Mouse (Mus musculus): ENCODE data around the gene Ifitm6. TPM values are rescaled to one million over a fixed set of nuclear protein-coding genes. Genes with fewer than 3 reads are reported as not detected.

The Ifitm6 gene
- polyA plus RNA-seq, 1 experiment: 0.19 TPM

GRCm38 (mm10) chr7:140967862-140968591 lies 49.7 kb downstream of the Ifitm6 start:
- TF ChIP-seq CTCF (IDR thresholded peaks at IDR 0.05; ENCODE audit: control insufficient read depth, insufficient read depth, insufficient replicate concordance, low read depth, low read length): no peak
- no peak for TF ChIP-seq POLR2A (IDR thresholded peaks at IDR 0.05; ENCODE audit: control insufficient read depth, low read depth, low read length)
- no peak overlapping the region for H3K4me3 ChIP-seq (ENCODE audit: control insufficient read depth, low read depth, low read length)
- no peaks in the 10 kb centered on the region for H3K4me1 ChIP-seq (ENCODE audit: control insufficient read depth, insufficient read depth, low read length)
- H3K27ac ChIP-seq (ENCODE audit: control insufficient read depth, insufficient read depth, low read depth, low read length): no peak overlapping the region
- no peaks in the 10 kb centered on the region for H3K27me3 ChIP-seq (ENCODE audit: control insufficient read depth, insufficient read depth, low read length)
- no peaks in the 10 kb centered on the region for H3K36me3 ChIP-seq (ENCODE audit: control insufficient read depth, insufficient read depth, low read length)

GRCm38 (mm10) chr7:140966921-140967320 lies 50.8 kb downstream of the Ifitm6 start, which contains the start of gene Ifitm1:
Ifitm1 (plus strand) TSS chr7:140967221.
- Histone ChIP-seq H3K27ac (ENCODE audit: control insufficient read depth, insufficient read depth, low read depth, low read length) (no peak within 1 kb of the TSS), H3K4me1 (ENCODE audit: control insufficient read depth, insufficient read depth, low read length) (no peaks in the 10 kb centered on the region), H3K36me3 (ENCODE audit: control insufficient read depth, insufficient read depth, low read length) (no peaks in the 10 kb centered on the region), H3K27me3 (ENCODE audit: control insufficient read depth, insufficient read depth, low read length) (no peaks in the 10 kb centered on the region), H3K4me3 (ENCODE audit: control insufficient read depth, low read depth, low read length) (no peak within 1 kb of the TSS)
- TF ChIP-seq POLR2A (IDR thresholded peaks at IDR 0.05; ENCODE audit: control insufficient read depth, low read depth, low read length) (no peak), CTCF (IDR thresholded peaks at IDR 0.05; ENCODE audit: control insufficient read depth, insufficient read depth, insufficient replicate concordance, low read depth, low read length) (no peak)

Other genes starting within 250 kb of the Ifitm6 start
- 249 and 286 TPM in 2 replicates for gene Syce1, start 230.1 kb downstream of the Ifitm6 start, polyA plus RNA-seq (2012; rRNA removed)
- 1.6 and 1.7 TPM in 2 replicates for gene Zfp941, start 195.7 kb downstream of the Ifitm6 start, polyA plus RNA-seq (2012; rRNA removed)
- 0.45 TPM in 1 of 2 replicates, not detected in the other for gene Urah, start 182.9 kb downstream of the Ifitm6 start, polyA plus RNA-seq (2012; rRNA removed)
- not detected in 2 replicates for gene Scgb1c1, start 172.4 kb downstream of the Ifitm6 start, polyA plus RNA-seq (2012; rRNA removed)
- 539 and 573 TPM in 2 replicates for gene Odf3, start 170.1 kb downstream of the Ifitm6 start, polyA plus RNA-seq (2012; rRNA removed)
- gene Gm45785, start 161.6 kb downstream of the Ifitm6 start, polyA plus RNA-seq (2012; rRNA removed): not detected in 2 replicates
- gene Ric8a, start 161.0 kb downstream of the Ifitm6 start, polyA plus RNA-seq (2012; rRNA removed): 33.7 and 34.5 TPM in 2 replicates
- 20.8 and 22.9 TPM in 2 replicates for gene Bet1l, start 160.3 kb downstream of the Ifitm6 start, polyA plus RNA-seq (2012; rRNA removed)
- 74.8 and 77.4 TPM in 2 replicates for gene Psmd13, start 136.0 kb downstream of the Ifitm6 start, polyA plus RNA-seq (2012; rRNA removed)
- gene Sirt3, start 135.6 kb downstream of the Ifitm6 start, polyA plus RNA-seq (2012; rRNA removed): 78.9 and 86.0 TPM in 2 replicates
- gene Cox8b, start 117.5 kb downstream of the Ifitm6 start, polyA plus RNA-seq (2012; rRNA removed): not detected in 2 replicates
- 0.08 and 0.23 TPM in 2 replicates for gene Nlrp6, start 97.0 kb downstream of the Ifitm6 start, polyA plus RNA-seq (2012; rRNA removed)
- 2.0 and 2.4 TPM in 2 replicates for gene Pgghg, start 76.5 kb downstream of the Ifitm6 start, polyA plus RNA-seq (2012; rRNA removed)
- gene Ifitm5, start 67.6 kb downstream of the Ifitm6 start, polyA plus RNA-seq (2012; rRNA removed): 0.15 TPM in 1 of 2 replicates, not detected in the other
- not detected in 2 replicates for gene Gm45717, start 62.0 kb downstream of the Ifitm6 start, polyA plus RNA-seq (2012; rRNA removed)
- gene Ifitm2, start 61.9 kb downstream of the Ifitm6 start, polyA plus RNA-seq (2012; rRNA removed): 39.0 and 51.4 TPM in 2 replicates
- 3.0 and 6.9 TPM in 2 replicates for gene Ifitm1, start 50.7 kb downstream of the Ifitm6 start, polyA plus RNA-seq (2012; rRNA removed)
- gene Ifitm3, start 7.2 kb downstream of the Ifitm6 start, polyA plus RNA-seq (2012; rRNA removed): 15.2 and 23.0 TPM in 2 replicates
- gene Gm17387, start 11.2 kb upstream of the Ifitm6 start, polyA plus RNA-seq (2012; rRNA removed): not detected in 2 replicates
- 18.0 and 23.7 TPM in 2 replicates for gene B4galnt4, start 43.2 kb upstream of the Ifitm6 start, polyA plus RNA-seq (2012; rRNA removed)
- 0.83 and 0.84 TPM in 2 replicates for gene Pkp3, start 60.3 kb upstream of the Ifitm6 start, polyA plus RNA-seq (2012; rRNA removed)
- 3.9 and 5.4 TPM in 2 replicates for gene Sigirr, start 82.6 kb upstream of the Ifitm6 start, polyA plus RNA-seq (2012; rRNA removed)
- 0.30 and 0.32 TPM in 2 replicates for gene Ano9, start 99.9 kb upstream of the Ifitm6 start, polyA plus RNA-seq (2012; rRNA removed)
- 329 and 346 TPM in 2 replicates for gene Ptdss2, start 104.5 kb upstream of the Ifitm6 start, polyA plus RNA-seq (2012; rRNA removed)
- gene Rnh1, start 154.9 kb upstream of the Ifitm6 start, polyA plus RNA-seq (2012; rRNA removed): 16.6 and 16.7 TPM in 2 replicates
- gene Hras, start 176.1 kb upstream of the Ifitm6 start, polyA plus RNA-seq (2012; rRNA removed): 41.6 and 46.6 TPM in 2 replicates
- gene Lrrc56, start 176.2 kb upstream of the Ifitm6 start, polyA plus RNA-seq (2012; rRNA removed): 131 and 140 TPM in 2 replicates
- gene Lmntd2, start 196.2 kb upstream of the Ifitm6 start, polyA plus RNA-seq (2012; rRNA removed): 216 and 222 TPM in 2 replicates
- gene Rassf7, start 197.9 kb upstream of the Ifitm6 start, polyA plus RNA-seq (2012; rRNA removed): 33.5 and 41.7 TPM in 2 replicates
- 17.6 and 19.0 TPM in 2 replicates for gene Phrf1, start 210.9 kb upstream of the Ifitm6 start, polyA plus RNA-seq (2012; rRNA removed)
- gene Irf7, start 248.6 kb upstream of the Ifitm6 start, polyA plus RNA-seq (2012; rRNA removed): 2.3 and 2.4 TPM in 2 replicates

All from testis, adult 2 months (tissue).